Mouse (Mus musculus): Measurements from ENCODE around the gene Syt16.

Gene Syt16

DNA sequence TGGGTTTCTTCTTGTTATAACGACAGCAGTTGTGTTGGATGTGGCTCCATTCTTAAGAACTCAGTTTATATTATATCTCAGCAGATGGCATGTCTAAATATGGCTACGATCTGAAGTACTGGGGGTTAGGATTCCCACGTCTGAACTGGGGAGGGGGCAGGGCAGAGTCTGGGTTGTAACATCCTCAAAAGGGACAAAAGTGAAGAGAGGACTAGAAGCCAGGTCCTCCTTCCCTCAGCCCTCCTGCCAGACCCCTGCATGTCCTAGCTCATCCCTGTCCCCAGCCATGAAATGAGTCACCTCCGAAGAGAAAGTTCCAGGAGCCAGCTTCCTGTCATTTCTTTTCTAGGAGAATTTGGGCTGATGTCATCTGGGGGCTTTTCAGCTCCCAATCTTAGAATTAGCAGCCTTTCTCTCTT is 111.2 kb downstream of the Syt16 start:
- no peak for DNase-seq

DNA sequence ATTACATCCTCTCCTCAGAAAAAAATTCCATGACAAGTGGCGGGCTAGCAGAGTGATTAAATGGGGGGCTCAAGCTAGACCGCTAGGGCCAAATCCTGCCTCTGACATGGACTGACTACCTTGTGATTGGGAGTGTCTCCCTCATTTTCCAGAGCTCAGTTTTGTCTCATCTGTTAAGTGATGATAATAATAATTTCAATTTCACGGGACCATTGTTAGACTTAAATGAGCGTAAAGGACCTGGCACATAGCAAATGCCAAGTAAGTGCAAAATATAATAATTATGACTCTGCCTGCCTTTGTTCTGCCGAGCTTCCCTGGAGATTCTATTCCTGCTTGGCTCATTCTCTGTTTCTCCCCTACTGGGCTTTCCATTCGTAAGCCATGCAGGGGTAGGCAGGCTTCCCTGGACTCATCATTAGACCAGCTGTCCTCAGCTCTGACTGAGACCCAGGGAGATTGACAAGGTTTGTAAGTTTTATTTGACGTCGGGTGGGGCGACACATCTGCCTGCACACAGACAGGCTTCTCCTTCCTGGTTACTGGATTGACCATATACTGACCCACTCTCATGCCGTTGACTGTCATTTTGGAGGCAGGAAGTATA is 112.1 kb downstream of the Syt16 start:
- no peak for DNase-seq

DNA sequence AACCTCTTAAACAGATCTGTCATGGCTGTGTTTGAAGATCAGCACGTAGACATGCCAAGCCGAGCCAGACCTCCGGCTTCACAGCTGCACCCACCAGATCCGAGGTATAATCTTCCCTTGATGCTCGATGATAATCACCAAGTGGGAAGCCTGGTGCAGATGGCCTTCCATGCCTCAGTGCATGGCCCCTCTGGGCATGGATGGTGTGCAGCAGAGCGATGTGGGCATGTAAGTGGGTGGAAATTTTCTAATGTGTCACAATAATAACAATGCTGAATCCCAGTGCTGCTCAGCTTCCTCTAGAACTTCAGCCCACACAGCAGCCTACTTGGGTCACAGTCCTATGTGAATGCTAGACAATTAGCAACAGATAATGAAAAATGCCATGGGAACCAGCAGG is 119.4 kb downstream of the Syt16 start:
- no peak for DNase-seq

DNA sequence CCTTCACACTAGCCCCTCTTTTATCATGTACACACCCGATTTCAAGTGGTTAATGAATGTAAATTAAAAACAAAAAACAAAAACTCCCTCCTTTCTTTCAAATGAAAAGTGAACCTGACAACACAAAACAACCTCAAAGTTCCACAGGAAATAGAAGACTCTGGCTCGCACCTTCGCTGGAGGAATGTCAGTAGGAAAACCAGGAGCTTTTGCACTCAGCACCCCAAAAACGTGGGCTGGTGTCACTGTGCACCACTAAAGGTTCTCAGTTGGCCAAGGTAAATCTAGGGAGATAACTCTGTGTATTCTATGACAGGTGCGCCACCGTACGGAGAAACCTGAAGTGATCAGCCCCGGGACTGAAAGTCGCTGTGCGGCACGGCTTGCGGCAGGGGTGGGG is 128.3 kb downstream of the Syt16 start:
- no peak for DNase-seq

DNA sequence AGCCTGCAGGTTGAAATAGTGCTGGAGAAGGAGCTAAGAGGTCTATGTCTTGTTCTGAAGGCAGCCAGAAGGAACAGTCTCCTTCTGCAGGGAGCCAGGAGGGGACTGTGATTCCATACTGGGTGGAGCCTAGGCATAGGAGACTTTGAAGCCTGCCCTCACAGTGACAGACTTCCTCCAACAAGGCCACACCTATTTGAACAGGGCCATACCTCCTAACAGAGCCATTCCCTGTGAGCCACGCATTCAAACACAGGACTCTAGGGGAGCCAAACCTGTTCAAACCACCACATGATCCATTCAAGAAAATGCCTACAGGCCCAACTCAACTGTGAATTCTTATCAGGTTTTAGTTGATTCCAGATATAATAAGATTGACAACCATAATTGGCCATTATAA is 130.8 kb downstream of the Syt16 start:
- DNase-seq, result no peak

DNA sequence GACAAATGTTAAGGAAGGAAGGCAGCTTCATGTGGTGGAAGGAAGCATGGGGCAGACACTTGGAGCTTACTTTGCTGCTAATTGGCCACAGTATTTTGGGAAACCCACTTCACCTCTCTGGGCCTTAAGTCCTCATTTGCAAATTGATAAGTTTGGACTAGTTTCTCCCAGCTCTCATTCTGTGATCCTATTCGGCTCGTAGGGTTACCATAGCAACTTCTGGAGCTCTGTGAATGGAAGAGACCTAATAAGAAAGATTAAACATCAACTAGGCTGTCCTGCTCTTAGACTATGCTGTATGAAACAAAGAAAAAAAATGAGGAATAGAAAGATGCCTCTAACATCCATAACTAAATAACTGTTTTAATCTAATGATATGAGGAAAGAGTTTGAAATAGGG is 134.3 kb downstream of the Syt16 start:
- no peak for DNase-seq

DNA sequence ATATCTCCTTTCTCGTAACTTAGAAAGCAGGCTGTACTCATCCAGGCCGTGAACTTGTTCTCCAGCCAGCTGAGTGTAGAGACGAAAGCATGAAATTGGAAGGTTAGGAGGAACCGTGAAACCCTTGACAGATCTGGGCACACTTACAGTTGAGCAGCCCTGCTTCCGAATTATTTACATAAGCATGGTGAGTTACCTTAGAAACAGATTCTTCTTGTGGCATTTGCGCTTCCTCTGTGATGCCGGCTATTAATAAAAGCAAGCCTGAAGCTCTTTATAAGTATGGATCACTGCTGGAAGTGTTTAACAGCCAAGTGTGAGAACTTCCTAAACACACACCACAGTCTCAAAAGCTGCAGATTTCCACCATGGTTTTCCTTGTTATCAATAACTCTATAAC is 144.7 kb downstream of the Syt16 start:
- no peak for DNase-seq

DNA sequence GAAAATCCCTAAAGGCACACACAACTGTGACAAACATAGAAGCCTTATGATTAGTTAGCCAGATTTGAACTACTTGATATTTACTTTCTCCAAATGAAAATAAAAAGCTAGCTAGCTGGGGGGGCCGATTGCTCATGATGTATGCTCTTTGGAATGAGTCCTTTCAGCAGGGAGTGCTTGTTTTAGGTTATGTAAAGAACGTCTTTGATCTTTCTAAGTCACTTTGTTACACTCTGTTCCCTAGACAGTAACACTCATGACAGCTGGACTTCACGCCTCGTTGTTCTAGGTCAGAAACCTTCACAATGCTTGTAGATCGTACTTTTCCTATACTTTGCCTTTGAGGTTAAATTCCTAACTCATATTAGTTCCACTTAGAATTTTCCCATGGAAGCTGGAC is 146.9 kb downstream of the Syt16 start:
- no peak for DNase-seq

DNA sequence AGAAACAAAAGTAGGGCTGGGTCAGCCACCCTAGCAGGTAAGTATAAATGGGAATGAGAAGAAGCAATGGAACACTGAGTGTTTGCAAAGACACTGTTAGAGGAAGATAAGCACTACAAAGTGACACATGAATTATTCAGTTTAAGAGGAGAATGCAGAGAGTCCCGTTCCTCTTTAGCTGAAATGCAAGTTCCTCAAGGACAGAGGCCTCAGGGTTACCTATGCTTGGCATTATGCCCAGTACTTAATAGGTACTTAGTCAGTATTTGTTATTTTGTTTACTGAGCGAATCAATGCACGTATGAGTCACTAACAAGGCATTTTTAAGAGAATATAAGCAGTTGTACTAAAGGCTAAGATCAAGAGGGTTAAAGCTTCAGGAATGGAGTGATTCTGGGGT is 163.3 kb downstream of the Syt16 start:
- DNase-seq, result no peak

DNA sequence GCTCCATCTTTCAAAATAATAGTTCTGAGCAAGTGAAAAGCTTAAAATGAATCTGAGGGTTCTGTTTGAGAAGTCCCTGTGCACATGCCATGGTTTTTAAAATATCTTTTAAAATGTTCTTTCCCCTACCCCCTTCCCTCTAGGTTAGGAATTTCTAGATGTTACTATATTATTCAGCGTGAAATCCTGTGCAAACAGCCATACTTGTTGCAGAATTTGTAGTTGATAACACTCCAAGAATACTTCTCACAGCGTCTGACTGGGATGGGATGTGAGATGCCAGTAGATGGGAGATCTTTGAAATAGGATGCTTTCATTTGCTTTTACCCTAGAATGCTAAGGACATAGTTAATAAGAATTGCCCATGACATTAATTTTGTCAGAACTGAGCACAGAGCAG is 165.6 kb downstream of the Syt16 start:
- no peak for DNase-seq

DNA sequence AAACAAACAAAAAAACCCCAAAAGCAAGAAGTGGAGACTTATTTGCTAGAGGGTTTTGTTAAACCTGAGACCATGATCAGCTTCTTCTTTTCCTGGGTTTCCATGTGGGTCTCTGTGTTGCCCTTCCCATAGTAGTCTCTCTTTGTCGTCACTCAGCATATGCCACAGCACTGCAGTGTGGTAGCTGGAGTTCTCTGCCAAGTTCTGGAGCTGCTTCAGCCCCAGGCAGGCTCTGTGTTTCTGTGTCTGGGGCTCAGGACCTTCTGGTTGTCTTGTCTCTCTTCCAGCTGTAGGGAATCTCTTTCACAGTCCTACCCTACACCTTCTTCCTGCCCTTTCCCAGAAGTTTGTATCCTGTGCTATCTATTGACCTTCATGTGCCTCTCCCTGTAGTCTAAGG is 173.8 kb downstream of the Syt16 start:
- DNase-seq, result no peak

DNA sequence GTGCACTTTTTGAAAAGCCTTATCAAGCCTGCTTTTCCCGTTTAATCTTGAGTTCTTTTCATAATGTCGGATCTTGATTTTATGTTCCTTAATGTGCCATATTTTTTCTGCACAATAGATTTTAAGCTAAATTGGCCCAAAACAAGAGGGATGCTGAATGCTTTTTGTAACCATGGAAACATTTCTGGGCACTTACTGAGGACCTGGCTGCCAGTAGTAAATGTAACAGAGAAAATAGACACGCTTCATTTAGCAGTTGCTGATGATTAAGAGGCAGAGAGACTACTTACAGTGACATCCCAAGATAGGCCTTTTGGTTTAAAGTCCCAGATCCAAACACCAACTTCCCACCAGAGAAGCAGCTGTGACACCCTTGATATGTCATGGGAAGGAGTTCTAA is 176.4 kb downstream of the Syt16 start:
- no peak for DNase-seq

DNA sequence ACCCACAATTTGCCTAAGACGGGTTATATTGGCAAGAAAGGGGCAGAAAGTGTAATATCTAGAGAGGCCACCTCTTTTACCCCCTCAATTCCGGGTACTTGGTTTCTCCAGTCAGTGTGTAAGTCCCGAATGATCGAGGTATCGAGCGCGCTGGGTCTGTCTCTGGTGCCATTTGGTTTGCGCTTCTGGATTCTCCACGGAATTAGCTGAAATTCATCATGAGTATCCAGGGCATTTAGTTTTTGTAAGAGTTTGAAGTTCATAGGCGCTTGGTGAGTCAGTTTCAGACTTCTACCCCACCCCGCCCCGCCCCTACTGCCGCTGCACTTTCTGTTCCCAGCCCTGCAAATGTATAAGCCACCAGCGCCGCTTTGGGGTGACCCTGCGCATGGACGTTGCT is 187.1 kb downstream of the Syt16 start:
- DNase-seq, result no peak

DNA sequence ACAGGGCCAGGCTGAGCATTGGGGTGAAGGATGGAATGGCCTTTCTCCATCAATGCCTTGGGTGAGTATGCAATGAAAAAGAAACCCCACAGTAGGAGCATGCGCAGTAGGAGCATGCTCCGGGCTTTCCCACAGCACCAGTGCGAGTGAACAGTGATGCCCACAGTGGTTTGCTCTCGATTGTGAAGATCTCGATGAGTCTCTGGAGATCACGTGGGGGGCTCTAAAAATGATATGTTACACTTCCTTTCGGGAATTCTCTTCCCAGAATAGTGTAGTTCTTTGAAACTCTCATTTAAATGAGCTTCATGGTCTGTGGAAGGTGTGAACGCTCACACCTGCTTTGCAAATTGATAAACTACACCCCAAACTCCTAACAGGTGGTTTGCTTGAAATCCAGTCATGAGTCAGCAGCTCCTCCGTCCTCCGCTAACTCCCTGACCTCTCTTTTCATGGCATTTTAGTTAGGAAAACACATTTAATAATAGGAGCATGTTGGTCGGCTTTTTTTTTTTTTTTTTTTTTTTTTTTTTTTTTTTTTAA is 190.9 kb downstream of the Syt16 start:
- no peak for DNase-seq

DNA sequence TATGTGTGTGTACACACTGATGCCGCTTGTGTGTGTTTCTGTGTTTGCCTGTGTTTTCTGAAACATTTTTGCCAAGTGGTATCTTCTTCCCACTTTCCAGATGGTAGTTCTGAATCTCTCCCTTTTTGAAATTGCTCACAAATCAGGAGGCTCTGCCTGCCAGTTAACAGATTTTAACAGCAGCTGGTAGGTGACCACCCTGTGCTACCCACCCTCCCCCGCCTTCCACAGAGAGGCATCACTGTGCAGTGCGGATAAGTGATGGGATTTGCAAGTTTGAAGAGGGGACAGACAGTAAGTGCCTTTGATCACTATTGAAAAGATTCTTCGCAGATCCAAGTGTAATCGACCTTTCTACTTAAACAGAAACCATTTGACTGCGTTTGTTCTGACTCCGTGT is 191.4 kb downstream of the Syt16 start:
- DNase-seq, result no peak

DNA sequence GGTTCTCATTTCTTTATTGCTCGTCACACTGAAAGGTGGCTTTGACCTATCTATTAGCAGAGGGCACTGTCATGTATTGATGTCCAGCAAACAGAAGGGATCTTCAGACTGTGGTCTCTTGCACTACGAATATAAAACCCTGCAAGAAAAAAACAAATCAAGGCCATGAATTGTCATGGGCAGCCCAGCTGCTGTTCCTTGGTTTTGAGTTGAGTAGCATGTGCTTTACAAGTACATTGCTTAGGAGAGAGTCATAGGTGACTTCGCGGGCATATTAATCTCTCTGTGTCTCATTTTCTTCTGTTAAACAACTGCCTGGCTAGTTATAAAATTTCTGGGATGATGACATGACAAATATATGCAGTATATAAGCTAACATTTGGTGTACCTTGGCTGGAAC is 192.4 kb downstream of the Syt16 start:
- DNase-seq, result no peak

DNA sequence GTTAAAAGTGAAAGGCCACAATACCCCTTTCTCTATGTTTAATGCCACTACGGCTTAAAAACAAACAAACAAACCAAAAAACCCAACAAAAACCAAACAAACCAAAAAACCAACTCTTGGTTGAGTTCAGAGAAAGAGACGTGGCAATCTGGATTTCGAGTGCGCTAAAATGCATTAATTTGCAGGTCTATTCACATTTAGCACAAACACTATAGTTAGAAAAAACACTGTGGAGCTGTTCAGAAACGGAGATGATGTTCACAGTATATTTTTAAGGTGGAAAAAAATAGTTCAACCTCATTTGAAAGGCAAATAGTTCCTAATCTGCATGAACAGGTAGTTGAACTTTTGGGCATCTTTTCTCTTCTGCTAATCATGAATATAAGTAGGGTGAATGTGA is 192.8 kb downstream of the Syt16 start:
- no peak for DNase-seq

DNA sequence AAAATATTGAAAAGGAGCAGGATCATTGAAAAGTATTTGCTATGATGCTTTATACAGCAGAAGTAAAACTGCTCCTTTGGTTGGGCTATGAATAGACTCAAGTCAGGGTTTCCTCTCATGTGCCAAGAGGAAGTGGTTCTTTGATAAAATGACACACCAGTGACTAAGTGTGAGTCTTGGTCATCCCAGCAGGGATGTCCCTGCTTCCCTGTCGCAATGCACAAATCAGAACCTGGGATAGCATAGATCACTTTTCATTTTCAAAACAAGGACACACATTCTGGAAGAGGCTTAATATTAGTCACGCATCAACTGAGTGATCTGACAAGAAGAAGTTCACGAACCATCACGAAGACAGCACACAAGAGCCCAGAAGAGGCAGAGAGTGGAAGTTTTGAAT is 195.1 kb downstream of the Syt16 start:
- DNase-seq, result no peak

DNA sequence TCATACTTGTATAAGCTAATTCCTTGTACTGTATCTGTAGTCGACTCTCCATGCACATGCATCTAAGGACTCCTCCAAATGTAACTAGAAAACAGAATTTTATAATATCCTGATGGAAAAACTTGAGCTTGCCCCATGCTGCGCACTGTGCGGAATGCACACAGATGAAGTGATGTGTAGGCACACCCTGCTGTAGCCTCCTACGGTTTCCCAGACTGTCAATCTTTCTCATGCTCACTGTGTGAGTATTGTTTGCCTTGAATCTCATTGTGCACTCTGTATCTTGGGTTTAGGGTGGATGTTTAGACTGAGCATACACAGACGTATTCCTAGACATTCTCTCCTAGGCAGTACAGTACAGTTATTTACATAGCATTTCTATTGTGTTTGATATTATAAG is 203.9 kb downstream of the Syt16 start:
- no peak for DNase-seq

DNA sequence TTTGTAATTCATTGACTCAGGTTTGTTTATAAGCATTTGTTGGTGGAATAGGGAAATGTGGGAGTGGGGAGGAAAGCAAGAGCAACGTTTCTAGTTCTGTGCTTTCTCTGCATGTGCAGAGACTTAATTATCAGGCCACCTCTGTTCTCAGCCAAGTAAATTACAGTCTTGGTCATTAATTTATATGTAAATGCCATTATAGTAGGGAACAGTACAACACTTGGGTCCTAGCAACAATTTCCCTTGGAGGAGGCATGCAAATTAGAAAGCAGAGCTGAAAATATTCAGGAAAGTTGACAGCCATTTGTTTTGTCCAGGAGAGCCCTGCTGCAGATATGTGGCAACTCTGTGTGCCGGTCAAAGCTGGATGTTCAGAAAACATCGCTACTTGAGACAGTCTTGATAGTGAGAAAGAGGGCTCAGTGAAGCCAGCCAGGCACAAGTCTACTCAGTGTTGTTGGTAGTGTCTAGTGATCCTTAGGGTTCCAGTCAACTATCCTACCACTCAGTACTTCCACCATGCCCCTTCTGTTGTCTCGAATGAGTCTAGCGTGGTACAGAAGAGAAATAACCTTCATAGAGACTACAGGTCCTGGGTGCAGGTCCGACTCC is 205.1 kb downstream of the Syt16 start:
- no peak for DNase-seq

DNA sequence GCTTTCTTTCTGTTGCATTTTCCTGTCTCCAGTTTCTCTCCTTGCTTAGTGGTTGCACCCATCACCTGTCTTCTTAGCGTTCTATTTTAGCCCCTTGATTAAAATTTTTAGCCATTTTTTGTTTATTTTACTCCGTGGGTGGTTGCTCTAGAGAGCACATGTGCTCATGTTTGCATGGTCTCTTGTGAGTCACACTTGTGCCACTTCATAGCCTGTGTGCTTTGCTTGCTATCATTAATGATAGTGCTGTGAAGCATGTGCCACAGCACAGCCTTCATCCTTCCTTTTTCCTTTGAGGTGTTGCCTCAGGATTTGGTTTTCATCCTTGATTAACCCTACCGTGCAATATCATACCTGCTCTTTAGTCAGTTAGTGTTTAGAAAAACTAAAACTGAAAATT is 214.7 kb downstream of the Syt16 start:
- DNase-seq, result no peak

DNA sequence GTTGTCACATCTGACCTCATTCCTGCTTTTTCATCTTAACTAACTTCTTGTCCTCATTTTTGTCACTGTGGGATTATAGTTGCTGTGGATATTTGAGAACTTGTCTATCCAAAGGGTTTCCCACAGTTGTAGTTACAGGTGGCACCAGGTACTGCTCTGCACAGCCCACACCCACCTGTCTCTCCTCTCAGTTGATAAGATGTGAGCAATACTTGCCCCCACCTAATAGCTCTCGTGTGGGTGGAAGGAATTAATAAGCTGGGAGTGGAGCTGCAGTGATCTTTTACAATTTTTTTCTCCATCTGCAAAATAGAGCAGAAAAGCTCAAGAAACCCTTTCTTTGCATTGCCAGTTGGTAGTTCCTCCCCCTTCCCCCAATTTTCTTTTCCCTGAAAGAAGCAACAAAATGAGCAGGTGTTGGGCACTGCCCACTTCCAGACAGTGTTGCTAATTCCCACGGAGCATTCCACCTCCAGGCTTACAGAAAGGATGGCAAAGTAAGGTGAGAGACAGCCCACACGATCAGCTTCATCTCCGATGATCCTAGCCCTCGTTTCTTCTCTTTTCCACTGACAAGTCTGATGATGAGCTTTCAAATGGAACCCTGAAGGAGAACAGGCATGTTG is 218.8 kb downstream of the Syt16 start:
- no peak for DNase-seq

DNA sequence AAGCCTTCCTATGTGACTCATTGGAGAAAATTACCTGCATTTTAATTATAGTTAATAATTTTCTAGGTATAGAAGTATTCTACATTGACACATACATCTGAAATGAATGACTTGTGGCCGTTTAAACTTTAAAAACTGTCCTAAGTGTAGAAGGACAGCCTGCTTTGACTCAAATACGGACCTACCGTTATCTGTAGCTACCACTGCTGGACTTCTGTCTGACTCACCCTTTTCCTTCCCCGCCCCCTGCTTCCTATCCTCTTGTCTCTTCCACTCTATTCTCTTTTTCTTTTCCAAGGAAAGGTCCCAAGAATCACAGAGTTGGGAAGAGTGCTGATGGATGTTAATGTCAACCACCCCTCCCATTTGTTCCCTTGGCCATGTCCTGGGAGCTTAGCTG is 222.4 kb downstream of the Syt16 start:
- DNase-seq, result no peak

DNA sequence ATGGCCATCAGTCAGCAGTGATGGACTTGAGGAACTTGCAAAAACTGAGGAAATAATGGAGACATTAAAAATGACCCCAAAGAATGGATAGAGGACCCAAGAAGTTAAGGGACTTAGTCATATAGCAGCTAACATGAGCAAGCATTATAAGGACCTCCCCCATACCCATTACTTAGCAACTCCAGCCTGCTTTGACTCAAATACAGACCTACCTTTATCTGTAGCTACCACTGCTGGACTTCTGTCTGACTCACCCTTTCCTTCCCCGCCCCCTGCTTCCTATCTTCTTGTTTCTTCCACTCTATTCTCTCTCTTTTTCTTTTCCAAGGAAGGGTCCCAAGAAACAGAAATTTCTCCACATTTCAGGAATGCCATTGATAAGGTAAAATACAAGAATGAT is 223.2 kb downstream of the Syt16 start:
- DNase-seq, result no peak

DNA sequence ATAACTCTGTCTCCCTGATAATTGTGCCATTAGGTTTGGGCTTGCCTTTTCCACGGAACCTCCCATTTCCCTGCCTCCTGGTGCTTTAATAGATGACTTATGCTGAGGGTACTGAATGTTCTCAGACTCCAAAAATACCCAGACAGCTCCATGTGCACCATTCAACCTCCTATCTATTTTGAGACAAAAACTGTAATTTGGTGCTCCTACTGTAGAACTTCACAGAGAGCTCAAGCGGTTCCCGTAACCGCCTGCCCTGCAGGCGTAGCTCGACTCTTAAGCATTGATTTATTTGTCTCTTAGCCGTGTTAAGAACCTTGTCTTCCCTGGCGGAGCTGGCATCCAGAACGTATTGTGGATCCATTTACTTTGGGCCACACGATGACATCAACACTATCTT is 233.3 kb downstream of the Syt16 start:
- DNase-seq, result no peak

All from cerebellum, postnatal 25 days (tissue).